Mouse (Mus musculus): ENCODE measurements around the gene Cenpa. TPM values are rescaled to one million over a fixed set of nuclear protein-coding genes. Genes with fewer than 3 reads are reported as not detected.

Gene Cenpa
- total RNA-seq, 2 experiments from 2014 or later = 4.8 to 5.5 TPM

- DNase-seq (ENCODE audit: low spot score in 2 of 2) = no peak
These were observed 51.6 kb downstream of the Cenpa start for GRCm38 (mm10) chr5:30717991-30718703.

DNA sequence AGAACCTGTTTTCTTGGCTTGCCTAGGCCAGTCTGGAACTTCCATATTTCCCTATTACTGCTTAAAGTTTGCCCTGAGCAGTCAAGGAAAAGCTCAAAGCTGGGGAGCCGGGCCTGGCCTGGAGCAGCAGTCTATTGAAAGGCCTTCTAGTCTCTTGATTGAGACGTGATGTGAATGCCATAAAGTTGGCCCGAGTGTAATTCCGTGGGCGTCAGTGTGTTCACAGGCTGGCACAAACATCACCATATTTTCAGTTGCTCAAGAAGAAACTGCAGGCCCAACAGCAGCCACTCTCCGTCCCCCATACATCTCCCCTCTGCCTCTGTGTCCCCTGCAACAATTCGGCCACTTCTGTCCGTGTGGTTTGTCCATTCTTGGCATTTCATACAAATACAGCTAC lies 55.4 kb downstream of the Cenpa start:
- DNase-seq (ENCODE audit: low spot score in 2 of 2) = no peak

Small RNAs within 50 kb of the gene (microRNA-seq; reads per million reads assigned to microRNA genes)
- 0 reads per million in 2 experiments for gene Mir5625

Other genes starting within 250 kb of the Cenpa start
- gene Otof, start 204.8 kb upstream of the Cenpa start, total RNA-seq (2021) = 1 to 10 TPM; 3.5 to 5.5 TPM
- gene 1700001C02Rik, start 200.7 kb upstream of the Cenpa start, total RNA-seq (2021) = under 1 TPM in 1 of 2 experiments, not detected in 1; 0.65 TPM
- gene Cib4, start 120.9 kb upstream of the Cenpa start, total RNA-seq (2021) = not detected
- gene Kcnk3, start 78.6 kb upstream of the Cenpa start, total RNA-seq (2021) = 1 to 10 TPM; 6.9 to 9.0 TPM
- gene Slc35f6, start 18.8 kb upstream of the Cenpa start, total RNA-seq (2021) = 10 to 100 TPM; 32.6 to 32.7 TPM
- gene Dpysl5, start 44.8 kb downstream of the Cenpa start, total RNA-seq (2021) = 100 to 1,000 TPM; 114 to 115 TPM
- 100 to 1,000 TPM; 205 to 211 TPM for gene Mapre3, start 147.9 kb downstream of the Cenpa start, total RNA-seq (2021)
- 10 to 100 TPM; 62.4 to 69.4 TPM for gene Tmem214, start 201.2 kb downstream of the Cenpa start, total RNA-seq (2021)
- gene Agbl5, start 221.9 kb downstream of the Cenpa start, total RNA-seq (2021) = 10 to 100 TPM; 12.7 to 14.7 TPM
- 100 to 1,000 TPM; 100 to 108 TPM for gene Ost4, start 241.0 kb downstream of the Cenpa start, total RNA-seq (2021)
- 1 to 10 TPM; 3.9 to 4.5 TPM for gene Emilin1, start 246.6 kb downstream of the Cenpa start, total RNA-seq (2021)

Data from layer of hippocampus, postnatal 14 days (tissue).